Mouse (Mus musculus) spleen, adult 2 months (tissue): ENCODE data around the gene Mettl1. TPM values are rescaled to one million over a fixed set of nuclear protein-coding genes. Genes with fewer than 3 reads are reported as not detected.

Experiments
- DNase-seq, 2 experiments: peaks; one replicate each; pipeline versions ENCODE4 v3.0.0 to v3.0.0-alpha.2; 2012 to 2021; ENCODE audit warnings: low spot score in 2 of 2, low read depth in 1 of 2
- H3K27ac ChIP-seq: fragments of 200-500 bp; 2 replicates; pipeline ENCODE4 v1.5.1; 2012; ENCODE audit warnings: low read length, inconsistent platforms; ENCODE audit not compliant: insufficient read depth
- H3K27me3 ChIP-seq: fragments of 200-500 bp; 2 replicates; pipeline ENCODE4 v1.6.1; 2012; ENCODE audit warnings: mild to moderate bottlenecking, moderate library complexity, low read length, inconsistent platforms; ENCODE audit not compliant: control insufficient read depth, insufficient read depth
- H3K36me3 ChIP-seq: fragments of 200-500 bp; 2 replicates; pipeline ENCODE4 v1.6.1; 2012; ENCODE audit warnings: mild to moderate bottlenecking, low read length, inconsistent platforms; ENCODE audit not compliant: control insufficient read depth, insufficient read depth
- H3K4me1 ChIP-seq: fragments of 200-500 bp; 2 replicates; pipeline ENCODE4 v1.6.1; 2011; ENCODE audit warnings: inconsistent platforms; ENCODE audit not compliant: control insufficient read depth, insufficient read depth, insufficient read length
- H3K4me3 ChIP-seq: fragments of 200-500 bp; 2 replicates; pipeline ENCODE4 v1.5.1; 2011; ENCODE audit warnings: mild to moderate bottlenecking, inconsistent platforms; ENCODE audit not compliant: insufficient read depth, insufficient read length; ENCODE audit errors: extremely low read depth
- CTCF ChIP-seq: fragments of 200-500 bp; IDR thresholded peaks from 2 replicates; pipeline ENCODE4 v1.5.1; 2011; ENCODE audit warnings: mild to moderate bottlenecking, inconsistent platforms; ENCODE audit not compliant: insufficient read depth, insufficient read length, insufficient replicate concordance; ENCODE audit errors: extremely low read depth
- POLR2A ChIP-seq: fragments of 200-500 bp; IDR thresholded peaks from 2 replicates; pipeline ENCODE4 v1.6.1; 2011; ENCODE audit warnings: low read depth, low read length, inconsistent platforms
- WGBS: fragments of 180-500 bp; shearing (Covaris S2); methylation state at CpG from one replicate; pipeline ENCODE4 v1.1.7; 2018; 5-methylcytosine and 5-hydroxymethylcytosine counted together
- polyA plus RNA-seq: library from polyadenylated mRNA; depleted of rRNA; stranded (reverse); fragments of >200 nt; gene quantifications from 2 replicates; pipeline ENCODE4 v1.2.3, GENCODE M21; 2012

Gene Mettl1
- polyA plus RNA-seq, 1 experiment = 14.9 TPM

GRCm38 (mm10) chr10:127055406-127055805, 14.2 kb downstream of the Mettl1 start:
- TF ChIP-seq POLR2A (no peak), CTCF (no peak)
- DNase-seq = no peak
- Histone ChIP-seq H3K27me3 (peaks cover 7% of the 10 kb centered on the region), H3K4me1 (peaks cover 13% of the 10 kb centered on the region; the same call in 1 of the 2 replicates), H3K4me3 (no peak overlapping the region), H3K27ac (no peak overlapping the region), H3K36me3 (no peaks in the 10 kb centered on the region)
- 16% methylated on average over 8 of the region's 8 CpGs for WGBS

- 91% methylated on average over 20 of the region's 20 CpGs for WGBS
Observed at GRCm38 (mm10) chr10:127056490-127056889, 15.3 kb downstream of the Mettl1 start.

GRCm38 (mm10) chr10:127058161-127058560, 16.9 kb downstream of the Mettl1 start:
- peak; percentile 99 for TF ChIP-seq CTCF
- TF ChIP-seq POLR2A = no peak
- Histone ChIP-seq H3K27me3 (peaks cover 7% of the 10 kb centered on the region), H3K4me1 (peaks cover 13% of the 10 kb centered on the region; the same call in 1 of the 2 replicates), H3K4me3 (no peak overlapping the region), H3K36me3 (no peaks in the 10 kb centered on the region), H3K27ac (no peak overlapping the region)
- 2% methylated on average over 9 of the region's 9 CpGs for WGBS
- DNase-seq = peak; percentile 43 to 77

More at GRCm38 (mm10) chr10:127056490-127056889, 15.3 kb downstream of the Mettl1 start:
- DNase-seq = no peak
- no peak overlapping the region for H3K27ac ChIP-seq
- H3K27me3 ChIP-seq = peaks cover 7% of the 10 kb centered on the region
- TF ChIP-seq POLR2A = no peak
- no peak for TF ChIP-seq CTCF
- H3K36me3 ChIP-seq = no peaks in the 10 kb centered on the region
- H3K4me3 ChIP-seq = no peak overlapping the region
- H3K4me1 ChIP-seq = peaks cover 13% of the 10 kb centered on the region; the same call in 1 of the 2 replicates

GRCm38 (mm10) chr10:127058708-127059107, 17.5 kb downstream of the Mettl1 start:
- 11% methylated on average over 8 of the region's 8 CpGs for WGBS
- 0 out of 2 replicates have a peak overlapping the region, but pooled peaks have one; percentile 14 for H3K4me3 ChIP-seq
- no peaks in the 10 kb centered on the region for H3K36me3 ChIP-seq
- H3K4me1 ChIP-seq = peaks cover 13% of the 10 kb centered on the region; the same call in 1 of the 2 replicates
- H3K27me3 ChIP-seq = peaks cover 7% of the 10 kb centered on the region
- no peak overlapping the region for H3K27ac ChIP-seq
- TF ChIP-seq POLR2A (no peak), CTCF (no peak)
- no peak for DNase-seq

GRCm38 (mm10) chr10:127059174-127059967, 18.2 kb downstream of the Mettl1 start:
- Histone ChIP-seq H3K36me3 (no peaks in the 10 kb centered on the region), H3K27me3 (peaks cover 7% of the 10 kb centered on the region), H3K27ac (no peak overlapping the region), H3K4me3 (peak overlapping the region; percentile 55), H3K4me1 (peaks cover 15% of the 10 kb centered on the region; the same call in 1 of the 2 replicates)
- WGBS = under 1% methylated on average over 48 of the region's 92 CpGs
- DNase-seq = no peak
- TF ChIP-seq CTCF = no peak
- no peak for TF ChIP-seq POLR2A

- Histone ChIP-seq H3K27ac (no peak within 1 kb of the TSS), H3K4me1 (peaks cover 15% of the 10 kb centered on the region; the same call in 1 of the 2 replicates), H3K4me3 (peak within 1 kb of the TSS; percentile 55), H3K36me3 (no peaks in the 10 kb centered on the region), H3K27me3 (peaks cover 7% of the 10 kb centered on the region)
- DNase-seq = peak; percentile 36 to 79
- WGBS = 3% methylated on average over 63 of the region's 72 CpGs
- TF ChIP-seq CTCF = no peak
- no peak for TF ChIP-seq POLR2A
Observed at GRCm38 (mm10) chr10:127059968-127060916, 19.0 kb downstream of the Mettl1 start, which contains the start of gene March9. Gene March9, minus strand, starts transcription at chr10:127060184.
